Mouse (Mus musculus): ENCODE data around the gene Rnf5. TPM values are rescaled to one million over a fixed set of nuclear protein-coding genes. Genes with fewer than 3 reads are reported as not detected.
A peak's percentile ranks its signal among the peaks of the same experiment; 100 is the strongest.

Gene Rnf5
- polyA plus RNA-seq, 1 experiment from 2014 or later = 249 TPM

DNA sequence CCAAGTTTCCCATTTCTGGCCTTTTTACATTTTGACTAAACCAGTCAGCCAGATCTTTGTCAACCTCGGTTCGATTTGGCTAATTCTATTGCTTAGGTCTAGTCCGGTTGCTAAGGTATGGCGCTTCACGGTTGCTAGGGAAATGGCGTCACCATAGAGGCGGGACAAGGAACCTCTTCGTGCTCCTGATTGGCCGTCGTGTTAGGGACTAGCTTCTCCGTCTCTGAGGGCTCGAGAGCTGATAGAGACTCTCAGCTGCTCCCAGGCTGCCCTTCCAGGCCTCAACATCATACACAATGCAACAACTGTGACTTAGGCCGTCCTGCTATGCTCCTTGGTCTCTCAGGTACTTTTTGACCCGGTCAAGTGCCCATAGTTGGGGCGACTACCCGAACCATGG, 41.1 kb upstream of the Rnf5 start, which contains the start of gene Fkbpl:
Gene Fkbpl (plus strand): TSS at position 157 of the 400 bp plus-strand sequence.
- Histone ChIP-seq H3K4me1 (peaks cover 34% of the 10 kb centered on the region), H3K4me2 (replicated peaks) (peak within 1 kb of the TSS; percentile 76), H3K4me3 (peak within 1 kb of the TSS; percentile 45), H3K27me3 (replicated peaks) (no peaks in the 10 kb centered on the region), H3K36me3 (peaks cover 12% of the 10 kb centered on the region), H3K9ac (peak within 1 kb of the TSS; percentile 51), H3K27ac (no peak within 1 kb of the TSS), H3K9me3 (no peaks in the 10 kb centered on the region)
- WGBS = under 1% methylated on average over 16 of the region's 16 CpGs
- peak; percentile 70 for ATAC-seq (ENCODE audit: low FRiP score, low read depth)

DNA sequence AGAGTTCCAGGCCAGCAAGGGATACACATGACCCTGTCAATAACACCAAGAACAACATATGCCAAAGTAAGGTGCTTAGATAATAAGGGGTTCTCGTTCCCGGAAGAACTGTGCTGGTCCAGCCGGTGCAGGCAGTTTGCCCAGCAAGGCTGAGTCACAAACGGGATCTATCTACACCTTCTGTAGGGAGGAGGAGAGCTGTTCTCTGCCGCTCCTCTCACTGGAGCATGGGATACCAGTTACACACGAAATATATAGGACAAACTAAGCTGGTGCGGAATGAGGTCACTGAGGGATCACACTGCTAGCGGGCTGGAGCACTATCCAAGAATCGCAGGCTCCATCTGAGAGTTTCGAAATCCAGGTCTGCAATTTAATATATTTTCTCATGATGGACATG, 40.5 kb upstream of the Rnf5 start:
- H3K9ac ChIP-seq = no peak overlapping the region
- no peak overlapping the region for H3K4me2 ChIP-seq (replicated peaks)
- H3K27ac ChIP-seq = no peak overlapping the region
- H3K9me3 ChIP-seq = no peaks in the 10 kb centered on the region
- no peaks in the 10 kb centered on the region for H3K27me3 ChIP-seq (replicated peaks)
- peaks cover 5% of the 10 kb centered on the region; the same call in 1 of the 2 replicates for H3K36me3 ChIP-seq
- H3K4me1 ChIP-seq = peaks cover 34% of the 10 kb centered on the region
- WGBS = 88% methylated on average over 10 of the region's 10 CpGs
- H3K4me3 ChIP-seq = no peak overlapping the region
- no peak for ATAC-seq (ENCODE audit: low FRiP score, low read depth)

DNA sequence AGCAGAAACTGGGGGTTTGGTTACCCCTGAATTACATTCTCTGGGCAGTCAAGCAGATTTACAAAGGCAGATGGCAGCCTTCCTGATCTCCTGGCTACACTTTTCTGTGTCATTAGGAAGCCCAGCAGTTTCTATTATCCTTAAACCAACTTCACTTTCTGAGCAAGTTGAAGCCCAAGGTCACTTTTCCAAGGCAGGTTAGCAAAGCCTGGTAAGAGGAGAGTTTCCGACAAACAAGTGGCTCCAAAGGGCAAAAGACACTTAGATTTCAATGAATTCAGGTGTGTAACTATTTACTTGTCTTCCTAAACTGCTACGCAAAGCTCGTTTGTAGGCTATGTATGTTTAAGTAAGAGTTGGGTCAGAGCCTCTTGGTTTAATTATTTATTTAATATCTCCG, 39.9 kb upstream of the Rnf5 start:
- Histone ChIP-seq H3K9ac (no peak overlapping the region), H3K4me1 (peaks cover 32% of the 10 kb centered on the region), H3K36me3 (no peaks in the 10 kb centered on the region), H3K4me3 (no peak overlapping the region), H3K9me3 (no peaks in the 10 kb centered on the region), H3K4me2 (replicated peaks) (no peak overlapping the region), H3K27ac (no peak overlapping the region), H3K27me3 (replicated peaks) (no peaks in the 10 kb centered on the region)
- 91% methylated on average over 4 of the region's 4 CpGs for WGBS
- ATAC-seq (ENCODE audit: low FRiP score, low read depth) = no peak

DNA sequence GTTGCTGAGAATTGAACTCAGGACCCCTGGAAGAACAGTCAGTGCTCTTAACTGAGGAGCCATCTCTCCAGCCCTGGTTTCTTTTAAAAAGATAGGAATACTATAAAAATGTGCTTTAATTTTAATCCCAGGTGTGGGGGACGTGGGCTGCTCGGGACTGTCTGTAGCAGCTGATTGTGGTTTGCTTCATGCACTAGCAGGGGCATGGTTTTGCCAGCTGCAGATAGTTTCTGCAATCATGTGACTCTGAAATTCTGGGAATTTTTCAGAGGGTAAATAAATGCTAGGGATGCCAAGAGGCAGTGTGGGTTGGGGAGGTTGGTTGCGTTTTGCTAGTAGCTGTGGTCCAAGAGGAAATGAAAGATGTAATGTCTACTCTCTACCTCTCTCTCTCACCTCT, 38.5 kb upstream of the Rnf5 start:
- WGBS = 89% methylated on average over 3 of the region's 3 CpGs
- no peaks in the 10 kb centered on the region for H3K9me3 ChIP-seq
- H3K4me3 ChIP-seq = no peak overlapping the region
- H3K4me2 ChIP-seq (replicated peaks) = no peak overlapping the region
- H3K36me3 ChIP-seq = no peaks in the 10 kb centered on the region
- peaks cover 24% of the 10 kb centered on the region for H3K4me1 ChIP-seq
- no peak overlapping the region for H3K27ac ChIP-seq
- ATAC-seq (ENCODE audit: low FRiP score, low read depth) = no peak
- H3K9ac ChIP-seq = no peak overlapping the region
- H3K27me3 ChIP-seq (replicated peaks) = no peaks in the 10 kb centered on the region

DNA sequence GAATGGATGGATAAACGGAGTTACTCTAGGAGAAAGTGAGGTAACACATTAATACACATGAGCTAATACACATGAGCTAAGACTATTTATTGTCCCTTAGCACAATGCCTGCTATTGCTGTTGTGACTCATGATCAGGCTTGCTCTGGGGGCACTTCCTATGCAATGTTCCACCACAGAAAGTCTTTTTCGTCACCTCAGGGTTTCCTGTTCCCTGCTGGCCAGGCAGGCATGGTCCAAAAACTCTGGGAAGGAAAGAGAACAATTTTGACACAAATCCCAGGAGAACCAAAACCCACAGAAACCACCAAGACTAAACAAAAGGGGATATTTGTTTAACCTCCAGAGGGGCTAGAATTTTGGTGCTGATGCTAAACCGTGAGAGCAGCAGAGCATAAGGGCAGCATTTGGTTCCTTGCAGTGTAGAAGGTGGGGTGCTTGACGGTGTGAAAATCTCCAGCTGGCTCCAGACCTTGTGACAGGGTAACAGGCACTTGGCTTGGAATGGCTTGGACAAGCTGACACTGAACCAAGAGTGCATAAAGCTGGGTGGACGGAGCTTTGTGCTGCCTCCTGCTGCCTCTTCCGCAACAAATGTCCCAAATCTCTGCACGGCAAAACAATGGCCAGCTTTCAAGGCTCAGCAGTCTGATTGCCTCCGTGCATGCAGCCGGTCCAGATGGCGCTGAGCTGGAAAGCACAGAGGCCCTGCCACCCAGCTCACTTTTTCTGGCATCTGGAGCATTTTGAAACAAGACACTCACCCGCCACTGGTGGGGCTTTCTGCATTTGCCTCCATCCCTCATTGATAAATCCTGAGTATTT, 37.5 kb upstream of the Rnf5 start:
- ATAC-seq (ENCODE audit: low FRiP score, low read depth) = 0 out of 2 replicates have a peak, but pooled peaks have one; percentile 39

DNA sequence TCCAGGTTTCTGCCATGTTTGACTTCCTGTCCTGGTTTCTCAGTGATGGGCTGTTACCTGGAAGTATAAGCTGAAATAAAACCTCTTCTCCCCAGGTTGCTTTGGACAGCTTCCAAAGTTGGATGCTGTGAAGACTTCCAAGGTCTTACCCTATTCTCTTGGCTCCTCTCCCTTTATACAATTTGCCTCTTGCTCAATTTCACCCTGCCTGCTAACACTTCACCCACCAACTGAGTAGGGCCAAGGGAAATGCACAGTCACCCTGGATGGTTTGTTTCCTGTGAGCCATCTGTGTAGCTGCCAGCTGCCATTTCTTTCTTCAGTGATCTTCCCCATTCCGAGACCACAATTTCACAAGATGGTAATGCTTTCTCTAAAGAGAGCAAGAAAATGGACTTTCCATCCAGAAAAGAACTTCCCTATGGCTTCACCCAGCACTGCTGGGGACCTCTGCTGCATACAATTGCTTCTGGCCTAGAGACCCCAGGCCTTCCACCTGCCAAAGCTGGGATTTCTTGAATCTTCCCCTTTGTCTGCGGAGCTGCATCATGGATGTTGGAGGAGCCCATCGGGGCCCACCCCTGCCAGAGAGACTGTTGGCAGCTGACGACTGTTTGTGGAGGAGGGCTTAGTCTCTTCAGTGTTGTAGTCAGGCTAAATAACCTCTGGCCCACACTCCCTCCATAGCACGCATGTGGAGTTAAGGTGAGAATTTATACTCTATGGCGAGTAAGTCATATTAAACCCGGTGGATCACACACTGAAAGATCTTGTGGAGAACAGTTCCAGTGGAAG, 36.2 kb upstream of the Rnf5 start:
- Histone ChIP-seq H3K27me3 (replicated peaks) (no peaks in the 10 kb centered on the region), H3K27ac (no peak overlapping the region), H3K4me3 (no peak overlapping the region), H3K9ac (no peak overlapping the region), H3K4me2 (replicated peaks) (no peak overlapping the region), H3K9me3 (no peaks in the 10 kb centered on the region), H3K36me3 (no peaks in the 10 kb centered on the region), H3K4me1 (peaks cover 10% of the 10 kb centered on the region; the same call in 1 of the 2 replicates)
- ATAC-seq (ENCODE audit: low FRiP score, low read depth) = no peak
- WGBS = 83% methylated on average over 7 of the region's 7 CpGs

More for the DNA sequence above, 37.5 kb upstream of the Rnf5 start:
- Histone ChIP-seq H3K4me3 (no peak overlapping the region), H3K27ac (peak overlapping the region; percentile 60), H3K9ac (0 out of 2 replicates have a peak overlapping the region, but pooled peaks have one; percentile 26), H3K4me2 (replicated peaks) (peak overlapping the region; percentile 21; the same call in 1 of the 2 replicates), H3K4me1 (peaks cover 20% of the 10 kb centered on the region), H3K36me3 (no peaks in the 10 kb centered on the region), H3K9me3 (no peaks in the 10 kb centered on the region), H3K27me3 (replicated peaks) (no peaks in the 10 kb centered on the region)
- WGBS = 15% methylated on average over 11 of the region's 11 CpGs

DNA sequence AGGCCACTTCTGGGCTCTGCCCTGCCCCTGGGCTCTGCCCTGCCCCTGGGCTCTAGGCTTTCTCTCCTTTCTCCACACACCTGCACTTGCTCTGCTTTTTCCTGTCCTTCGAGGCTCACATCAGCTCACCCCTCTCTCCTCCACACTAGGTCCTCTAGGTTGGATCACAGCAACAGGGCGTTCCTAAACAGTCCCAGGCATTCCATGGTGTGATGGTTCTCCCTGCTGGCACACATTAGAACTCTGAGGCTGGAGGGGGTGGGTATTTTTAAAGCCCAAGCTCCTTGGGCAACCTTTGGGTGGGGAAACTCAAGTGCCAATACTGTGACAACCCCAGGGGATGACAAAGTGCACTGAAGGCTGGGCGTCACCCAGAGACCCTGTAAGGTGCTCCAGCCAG, 34.0 kb upstream of the Rnf5 start:
- ATAC-seq (ENCODE audit: low FRiP score, low read depth) = no peak
- Histone ChIP-seq H3K9ac (no peak overlapping the region), H3K27me3 (replicated peaks) (peaks cover 11% of the 10 kb centered on the region)

DNA sequence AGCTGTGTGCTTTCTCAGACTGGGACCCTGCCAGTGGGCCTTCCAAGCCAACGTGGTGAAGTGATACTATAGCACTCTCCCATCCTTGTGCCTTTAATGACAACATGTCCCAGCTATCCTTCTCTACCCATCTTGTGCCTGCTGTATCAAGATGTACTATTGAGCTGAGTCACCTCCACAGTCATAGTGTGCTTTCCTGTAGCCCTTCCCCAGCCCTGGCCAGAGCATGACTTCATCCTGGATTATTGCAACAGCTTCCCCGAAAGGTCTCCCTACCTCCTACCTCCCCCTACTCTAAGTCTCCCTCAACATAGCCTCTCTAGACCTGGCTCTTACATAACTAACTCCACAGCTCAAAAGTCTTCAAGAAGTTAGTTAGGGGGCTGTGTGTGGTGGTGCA, 32.2 kb upstream of the Rnf5 start:
- peaks cover 29% of the 10 kb centered on the region for H3K27me3 ChIP-seq (replicated peaks)
- WGBS = 73% methylated on average over 2 of the region's 2 CpGs
- H3K36me3 ChIP-seq = no peaks in the 10 kb centered on the region
- H3K27ac ChIP-seq = no peak overlapping the region
- no peak overlapping the region for H3K4me2 ChIP-seq (replicated peaks)
- no peaks in the 10 kb centered on the region for H3K9me3 ChIP-seq
- no peak overlapping the region for H3K9ac ChIP-seq
- H3K4me1 ChIP-seq = peaks cover 20% of the 10 kb centered on the region
- no peak for ATAC-seq (ENCODE audit: low FRiP score, low read depth)
- H3K4me3 ChIP-seq = no peak overlapping the region

More for the DNA sequence above, 34.0 kb upstream of the Rnf5 start:
- no peaks in the 10 kb centered on the region for H3K36me3 ChIP-seq
- 65% methylated on average over 3 of the region's 3 CpGs for WGBS
- no peak overlapping the region for H3K27ac ChIP-seq
- H3K4me1 ChIP-seq = peaks cover 10% of the 10 kb centered on the region
- H3K4me2 ChIP-seq (replicated peaks) = no peak overlapping the region
- H3K9me3 ChIP-seq = no peaks in the 10 kb centered on the region
- H3K4me3 ChIP-seq = no peak overlapping the region

DNA sequence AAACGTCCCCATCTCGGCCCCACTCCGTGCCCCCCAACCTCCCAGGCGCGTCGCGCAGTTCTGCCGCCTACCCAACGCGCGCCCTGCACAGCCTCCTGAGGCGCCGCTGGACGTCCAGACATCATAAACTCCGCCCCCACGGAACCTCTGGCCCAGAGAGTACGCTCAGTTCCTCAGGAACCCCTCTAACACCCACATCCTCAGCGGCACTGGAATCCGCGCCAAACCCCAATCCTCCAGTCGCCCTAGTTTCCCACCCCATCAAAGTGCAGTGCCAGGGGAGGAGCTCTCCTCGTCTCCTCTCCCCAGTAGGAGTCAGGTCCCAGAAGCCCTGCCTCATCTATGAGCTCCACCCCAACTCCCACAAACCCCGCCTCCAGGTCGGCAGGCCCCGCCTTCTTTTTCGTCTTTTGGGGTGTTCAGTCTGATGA, 28.8 kb upstream of the Rnf5 start:
- peak overlapping the region; percentile 86 for H3K4me2 ChIP-seq (replicated peaks)
- ATAC-seq (ENCODE audit: low FRiP score, low read depth) = no peak
- peaks cover 45% of the 10 kb centered on the region for H3K27me3 ChIP-seq (replicated peaks)
- H3K9ac ChIP-seq = peak overlapping the region; percentile 38; the same call in 1 of the 2 replicates
- H3K9me3 ChIP-seq = no peaks in the 10 kb centered on the region
- peaks cover 47% of the 10 kb centered on the region for H3K4me1 ChIP-seq
- WGBS = under 1% methylated on average over 26 of the region's 26 CpGs
- H3K27ac ChIP-seq = no peak overlapping the region
- no peaks in the 10 kb centered on the region for H3K36me3 ChIP-seq
- peak overlapping the region; percentile 24 for H3K4me3 ChIP-seq

DNA sequence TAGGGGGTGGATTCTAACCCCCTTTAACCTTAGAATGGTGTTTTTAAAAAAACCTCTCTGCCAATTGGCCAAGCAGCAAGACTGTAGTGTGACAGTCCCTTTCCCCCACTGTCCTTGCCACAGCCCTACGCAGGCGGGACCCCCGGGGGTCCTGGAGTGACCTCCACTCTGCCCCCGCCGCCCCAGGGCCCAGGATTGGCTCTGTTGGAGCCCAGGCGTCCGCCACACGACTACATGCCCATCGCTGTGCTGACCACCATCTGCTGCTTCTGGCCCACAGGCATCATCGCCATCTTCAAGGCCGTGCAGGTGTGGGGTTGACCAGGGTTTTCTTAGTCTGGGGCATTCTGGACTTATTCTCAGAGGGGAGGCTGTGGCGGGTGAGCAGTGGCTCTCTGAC, 28.2 kb upstream of the Rnf5 start:
- H3K4me2 ChIP-seq (replicated peaks) = peak overlapping the region; percentile 86
- H3K9ac ChIP-seq = peak overlapping the region; percentile 38; the same call in 1 of the 2 replicates

DNA sequence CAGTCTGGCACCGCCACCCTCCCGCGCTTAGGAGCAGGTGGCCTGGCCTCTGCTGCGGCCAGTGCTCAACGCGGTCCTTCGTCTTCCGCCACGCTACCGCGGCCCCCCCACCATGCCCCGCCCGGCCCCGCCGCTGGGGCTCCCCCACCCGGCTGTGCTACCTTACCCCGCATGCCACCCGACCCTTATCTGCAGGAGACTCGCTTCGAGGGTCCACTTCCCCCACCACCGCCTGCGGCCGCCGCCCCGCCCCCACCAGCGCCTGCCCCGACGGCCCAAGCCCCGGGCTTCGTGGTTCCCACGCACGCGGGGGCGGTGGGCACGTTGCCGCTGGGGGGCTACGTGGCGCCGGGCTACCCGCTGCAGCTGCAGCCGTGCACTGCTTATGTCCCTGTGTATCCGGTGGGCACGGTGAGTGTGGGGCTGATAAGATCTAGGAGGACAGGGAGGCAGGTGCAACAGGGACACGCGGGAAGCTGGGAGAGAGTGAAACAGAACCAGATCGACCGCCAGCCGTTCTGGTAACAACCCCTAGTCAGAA, 27.3 kb upstream of the Rnf5 start:
- Histone ChIP-seq H3K4me1 (peaks cover 55% of the 10 kb centered on the region), H3K36me3 (no peaks in the 10 kb centered on the region), H3K4me3 (peak overlapping the region; percentile 32), H3K9me3 (no peaks in the 10 kb centered on the region), H3K27ac (no peak overlapping the region), H3K27me3 (replicated peaks) (peaks cover 45% of the 10 kb centered on the region), H3K4me2 (replicated peaks) (peak overlapping the region; percentile 86), H3K9ac (peak overlapping the region; percentile 50)
- ATAC-seq (ENCODE audit: low FRiP score, low read depth) = no peak
- WGBS = 2% methylated on average over 47 of the region's 48 CpGs

More for the DNA sequence above, 28.2 kb upstream of the Rnf5 start:
- ATAC-seq (ENCODE audit: low FRiP score, low read depth) = no peak
- Histone ChIP-seq H3K27me3 (replicated peaks) (peaks cover 45% of the 10 kb centered on the region), H3K9me3 (no peaks in the 10 kb centered on the region), H3K36me3 (no peaks in the 10 kb centered on the region), H3K4me3 (peak overlapping the region; percentile 24), H3K27ac (no peak overlapping the region), H3K4me1 (peaks cover 47% of the 10 kb centered on the region)
- WGBS = 3% methylated on average over 12 of the region's 12 CpGs
